Mouse (Mus musculus) CH12.LX (cell line): ENCODE results near the gene Hist1h3f. TPM values are rescaled to one million over a fixed set of nuclear protein-coding genes. Genes with fewer than 3 reads are reported as not detected.
A peak's percentile ranks its signal among the peaks of the same experiment; 100 is the strongest.

ENCODE experiments used
- DNase-seq: peaks from one replicate; pipeline ENCODE4 v3.0.0-alpha.2; 2013; ENCODE audit errors: extremely low read depth
- H3K27ac ChIP-seq: 2 replicates; pipeline ENCODE4 v1.5.1; 2012; ENCODE audit warnings: low read depth, mild to moderate bottlenecking, control low read depth, moderate library complexity; ENCODE audit not compliant: insufficient read depth
- H3K27me3 ChIP-seq: replicated peaks from 2 replicates; pipeline ENCODE3; 2012; ENCODE audit warnings: inconsistent platforms
- H3K36me3 ChIP-seq, 2 experiments: replicated peaks in 1 of 2; 2 replicates each; pipeline versions ENCODE3 to v1.6.1; 2012; ENCODE audit warnings: inconsistent platforms in 1 of 2, low read length in 1 of 2, mild to moderate bottlenecking in 1 of 2, mixed read lengths in 1 of 2, moderate library complexity in 1 of 2; ENCODE audit not compliant: control insufficient read depth in 1 of 2, insufficient read depth in 1 of 2
- H3K4me1 ChIP-seq, 2 experiments: 2 replicates each; pipeline ENCODE4 v1.6.1; 2012; ENCODE audit warnings: inconsistent platforms in 1 of 2, moderate library complexity in 1 of 2; ENCODE audit not compliant: insufficient read depth in 2 of 2, control insufficient read depth in 1 of 2
- H3K4me2 ChIP-seq: 2 replicates; pipeline ENCODE4 v1.6.1; 2012; ENCODE audit warnings: low read depth, mild to moderate bottlenecking, control low read depth; ENCODE audit not compliant: poor library complexity, insufficient read depth, severe bottlenecking
- H3K4me3 ChIP-seq, 3 experiments: fragments of 150-350 bp in 1 of 3; sonication (generic) in 1 of 3; replicated peaks in 1 of 3; 2 replicates each; pipeline versions ENCODE3 to v1.5.1; 2011 to 2012; ENCODE audit warnings: low read depth in 2 of 3, low read length in 2 of 3, mild to moderate bottlenecking in 2 of 3, moderate library complexity in 2 of 3, control low read depth in 1 of 3, improper control_type of control experiment in 1 of 3, inconsistent platforms in 1 of 3, mixed read lengths in 1 of 3; ENCODE audit not compliant: poor library complexity in 1 of 3
- H3K79me2 ChIP-seq: replicated peaks from 2 replicates; pipeline ENCODE4 v1.6.1; 2012; ENCODE audit warnings: mild to moderate bottlenecking, moderate library complexity; ENCODE audit not compliant: control insufficient read depth, poor library complexity, insufficient read depth, severe bottlenecking; ENCODE audit errors: extremely low read depth
- H3K9ac ChIP-seq: 2 replicates; pipeline ENCODE4 v1.6.1; 2012; ENCODE audit warnings: low read depth, mild to moderate bottlenecking, control low read depth, moderate library complexity; ENCODE audit not compliant: insufficient read depth
- H3K9me3 ChIP-seq: replicated peaks from 2 replicates; pipeline ENCODE3; 2012; ENCODE audit warnings: low read length, inconsistent platforms, mixed read lengths
- BHLHE40 ChIP-seq: IDR thresholded peaks from 2 replicates; pipeline ENCODE4 v1.6.1; 2011; ENCODE audit warnings: mild to moderate bottlenecking, low read depth, low read length, improper control_type of control experiment
- CHD1 ChIP-seq: IDR thresholded peaks from 2 replicates; pipeline ENCODE4 v1.6.1; 2012; ENCODE audit warnings: low read depth, low read length, improper control_type of control experiment, inconsistent platforms
- CHD2 ChIP-seq: IDR thresholded peaks from 2 replicates; pipeline ENCODE4 v1.6.1; 2011; ENCODE audit warnings: low read length, improper control_type of control experiment
- CTCF ChIP-seq, 2 experiments: IDR thresholded peaks in 1 of 2; conservative IDR thresholded peaks in 1 of 2; 2 replicates each; pipeline ENCODE4 v1.5.1; 2011 to 2012; ENCODE audit warnings: low read depth in 2 of 2, low read length in 2 of 2, improper control_type of control experiment in 1 of 2, inconsistent platforms in 1 of 2, mild to moderate bottlenecking in 1 of 2, moderate library complexity in 1 of 2
- E2F4 ChIP-seq: IDR thresholded peaks from 2 replicates; pipeline ENCODE4 v1.6.1; 2011; ENCODE audit warnings: low read depth, low read length, improper control_type of control experiment; ENCODE audit not compliant: insufficient replicate concordance
- ELF1 ChIP-seq: IDR thresholded peaks from 2 replicates; pipeline ENCODE4 v1.6.1; 2014; ENCODE audit warnings: low read depth, mild to moderate bottlenecking, inconsistent platforms, low read length, improper control_type of control experiment
- EP300 ChIP-seq: IDR thresholded peaks from 2 replicates; pipeline ENCODE4 v1.6.1; 2011; ENCODE audit warnings: low read length, improper control_type of control experiment
- ETS1 ChIP-seq: conservative IDR thresholded peaks from 2 replicates; pipeline ENCODE4 v1.6.1; 2012; ENCODE audit warnings: low read depth, mild to moderate bottlenecking, inconsistent platforms, low read length, improper control_type of control experiment, moderate library complexity
- GABPA ChIP-seq: IDR thresholded peaks from 2 replicates; pipeline ENCODE4 v1.6.1; 2012; ENCODE audit warnings: low read depth, low read length, improper control_type of control experiment, inconsistent platforms; ENCODE audit not compliant: insufficient replicate concordance
- HCFC1 ChIP-seq: IDR thresholded peaks from 2 replicates; pipeline ENCODE4 v1.6.1; 2012; ENCODE audit warnings: low read depth, mild to moderate bottlenecking, inconsistent platforms, low read length, improper control_type of control experiment
- IRF4 ChIP-seq: IDR thresholded peaks from 2 replicates; pipeline ENCODE4 v1.6.1; 2014; ENCODE audit warnings: low read depth, mild to moderate bottlenecking, inconsistent platforms, low read length, improper control_type of control experiment
- JUN ChIP-seq: IDR thresholded peaks from 2 replicates; pipeline ENCODE4 v1.6.1; 2011; ENCODE audit warnings: low read depth, mild to moderate bottlenecking, low read length, improper control_type of control experiment, moderate library complexity; ENCODE audit not compliant: insufficient read depth
- JUND ChIP-seq: conservative IDR thresholded peaks from 2 replicates; pipeline ENCODE4 v1.6.1; 2011; ENCODE audit warnings: low read depth, low read length, improper control_type of control experiment
- KAT2A ChIP-seq: IDR thresholded peaks from 2 replicates; pipeline ENCODE4 v1.6.1; 2012; ENCODE audit warnings: low read length, improper control_type of control experiment, inconsistent platforms; ENCODE audit not compliant: insufficient replicate concordance
- MAFK ChIP-seq: IDR thresholded peaks from 2 replicates; pipeline ENCODE4 v1.6.1; 2011; ENCODE audit warnings: low read length, improper control_type of control experiment; ENCODE audit not compliant: insufficient replicate concordance
- MAX ChIP-seq: IDR thresholded peaks from 2 replicates; pipeline ENCODE4 v1.6.1; 2011; ENCODE audit warnings: low read length, improper control_type of control experiment
- MAZ ChIP-seq: IDR thresholded peaks from 2 replicates; pipeline ENCODE4 v1.6.1; 2012; ENCODE audit warnings: low read depth, mild to moderate bottlenecking, inconsistent platforms, low read length, improper control_type of control experiment, moderate library complexity
- MEF2A ChIP-seq: IDR thresholded peaks from 2 replicates; pipeline ENCODE4 v1.6.1; 2014; ENCODE audit warnings: low read depth, mild to moderate bottlenecking, inconsistent platforms, low read length, improper control_type of control experiment, borderline replicate concordance
- MXI1 ChIP-seq: IDR thresholded peaks from 2 replicates; pipeline ENCODE4 v1.6.1; 2011; ENCODE audit warnings: mild to moderate bottlenecking, low read depth, low read length, improper control_type of control experiment
- MYC ChIP-seq: IDR thresholded peaks from 2 replicates; pipeline ENCODE4 v1.6.1; 2011; ENCODE audit warnings: low read depth, mild to moderate bottlenecking, improper control_type of control experiment, low read length
- NELFE ChIP-seq: IDR thresholded peaks from 2 replicates; pipeline ENCODE4 v1.6.1; 2011; ENCODE audit warnings: low read depth, low read length, improper control_type of control experiment
- NRF1 ChIP-seq: IDR thresholded peaks from 2 replicates; pipeline ENCODE4 v1.6.1; 2014; ENCODE audit warnings: low read depth, mild to moderate bottlenecking, inconsistent platforms, low read length, improper control_type of control experiment, moderate library complexity
- PAX5 ChIP-seq: IDR thresholded peaks from 2 replicates; pipeline ENCODE4 v1.6.1; 2012; ENCODE audit warnings: low read length, inconsistent platforms, mixed read lengths
- POLR2A ChIP-seq: IDR thresholded peaks from 2 replicates; pipeline ENCODE4 v1.6.1; 2011; ENCODE audit warnings: low read depth, mild to moderate bottlenecking, improper control_type of control experiment, low read length
- POLR2AphosphoS2 ChIP-seq: IDR thresholded peaks from 2 replicates; pipeline ENCODE4 v1.6.1; 2011; ENCODE audit warnings: low read depth, low read length, improper control_type of control experiment
- RAD21 ChIP-seq: IDR thresholded peaks from 2 replicates; pipeline ENCODE4 v1.6.1; 2011; ENCODE audit warnings: low read depth, mild to moderate bottlenecking, low read length, improper control_type of control experiment, moderate library complexity
- RCOR1 ChIP-seq: conservative IDR thresholded peaks from 2 replicates; pipeline ENCODE4 v1.6.1; 2012; ENCODE audit warnings: low read depth, mild to moderate bottlenecking, inconsistent platforms, low read length, improper control_type of control experiment
- SIN3A ChIP-seq: IDR thresholded peaks from 2 replicates; pipeline ENCODE4 v1.6.1; 2012; ENCODE audit warnings: low read length, improper control_type of control experiment, inconsistent platforms
- SMC3 ChIP-seq: IDR thresholded peaks from 2 replicates; pipeline ENCODE4 v1.6.1; 2011; ENCODE audit warnings: low read depth, low read length, improper control_type of control experiment
- TBP ChIP-seq: conservative IDR thresholded peaks from 2 replicates; pipeline ENCODE4 v1.6.1; 2011; ENCODE audit warnings: low read depth, low read length, improper control_type of control experiment
- TCF12 ChIP-seq: IDR thresholded peaks from 2 replicates; pipeline ENCODE4 v1.6.1; 2014; ENCODE audit warnings: low read depth, mild to moderate bottlenecking, inconsistent platforms, low read length, improper control_type of control experiment
- UBTF ChIP-seq: IDR thresholded peaks from 2 replicates; pipeline ENCODE4 v1.6.1; 2012; ENCODE audit warnings: low read depth, mild to moderate bottlenecking, inconsistent platforms, low read length, improper control_type of control experiment, moderate library complexity
- USF1 ChIP-seq: IDR thresholded peaks from 2 replicates; pipeline ENCODE4 v1.6.1; 2014; ENCODE audit warnings: low read depth, mild to moderate bottlenecking, inconsistent platforms, low read length, improper control_type of control experiment
- USF2 ChIP-seq: conservative IDR thresholded peaks from 2 replicates; pipeline ENCODE4 v1.6.1; 2011; ENCODE audit warnings: low read depth, low read length, improper control_type of control experiment
- ZC3H11A ChIP-seq: IDR thresholded peaks from 2 replicates; pipeline ENCODE4 v1.6.1; 2012; ENCODE audit warnings: low read depth, mild to moderate bottlenecking, inconsistent platforms, low read length, improper control_type of control experiment
- ZKSCAN1 ChIP-seq: IDR thresholded peaks from 2 replicates; pipeline ENCODE4 v1.6.1; 2012; ENCODE audit warnings: low read depth, inconsistent platforms, low read length, improper control_type of control experiment, borderline replicate concordance
- ZMIZ1 ChIP-seq: IDR thresholded peaks from 2 replicates; pipeline ENCODE4 v1.6.1; 2012; ENCODE audit warnings: low read depth, mild to moderate bottlenecking, inconsistent platforms, low read length, improper control_type of control experiment
- ZNF384 ChIP-seq: IDR thresholded peaks from 2 replicates; pipeline ENCODE4 v1.6.1; 2012; ENCODE audit warnings: low read depth, low read length, improper control_type of control experiment, inconsistent platforms
- dilution Hi-C: fragments of 300-500 bp; cut with MboI; formaldehyde crosslinking; loops from 2 replicates; pipeline ENCODE4 v1.14.3; 2020; ENCODE audit warnings: low sequenced_read_pairs; ENCODE audit not compliant: extremely low pct_unique_long_range_greater_than_20kb, extremely low pct_ligation_motif_present
- in situ Hi-C: fragments of 300-500 bp; cut with MboI; formaldehyde crosslinking; loops from 3 replicates; pipeline ENCODE4 v1.14.3; 2019; ENCODE audit warnings: low sequenced_read_pairs, low pct_ligation_motif_present, low pct_unique_long_range_greater_than_20kb, mixed read lengths
- polyA plus RNA-seq: library from polyadenylated mRNA; unstranded; fragments of >175 nt; gene quantifications from 2 replicates; pipeline ENCODE4 v1.2.1, GENCODE M21; 2012; ENCODE audit warnings: low read depth; ENCODE audit not compliant: insufficient read length
- total RNA-seq, 2 experiments: library from RNA; depleted of rRNA; stranded (reverse); fragments of 300-350 nt in 1 of 2; fragments of >200 nt in 1 of 2; gene quantifications; 2 replicates each; pipeline ENCODE4 v1.2.3; 2012 to 2014

The Hist1h3f gene
- total and polyA plus RNA-seq, 3 experiments, result 0.30 to 553 (median 8.0) TPM

GRCm38 (mm10) chr13:23518885-23519284, 25.0 kb upstream of the Hist1h3f start:
- Histone ChIP-seq H3K9ac (peak overlapping the region; percentile 85), H3K36me3 (no peaks in the 10 kb centered on the region), H3K9me3 (no peaks in the 10 kb centered on the region), H3K27ac (no peak overlapping the region), H3K4me3 (peak overlapping the region; percentile 53 to 70 (median 58)), H3K4me2 (peak overlapping the region; percentile 95), H3K79me2 (no peaks in the 10 kb centered on the region), H3K27me3 (no peaks in the 10 kb centered on the region), H3K4me1 (peaks cover 0 to 29% of the 10 kb centered on the region in 2 experiments; a peak in 2 of 4 replicates)
- in situ Hi-C loops (loop anchor here (25.0 kb wide), 1 partner anchor 1582 kb away; the partner anchor contains the start of gene Zfp184), dilution Hi-C loops (no loop called here)
- DNase-seq, result peak; percentile 85
- no peak for TF ChIP-seq CHD1
- peak; percentile 97 for TF ChIP-seq MAFK
- TF ChIP-seq ZKSCAN1, result no peak
- no peak for TF ChIP-seq NELFE
- TF ChIP-seq EP300, result no peak
- TF ChIP-seq MEF2A, result no peak
- TF ChIP-seq BHLHE40, result no peak
- TF ChIP-seq RCOR1, result no peak
- TF ChIP-seq CHD2, result no peak
- no peak for TF ChIP-seq RAD21
- no peak for TF ChIP-seq POLR2A
- no peak for TF ChIP-seq ZC3H11A
- no peak for TF ChIP-seq TCF12
- TF ChIP-seq ETS1, result no peak
- TF ChIP-seq CTCF (conservative IDR thresholded peaks at IDR 0.05 in 1 of 2, IDR thresholded peaks at IDR 0.05 in 1 of 2; ENCODE audit: low read depth in 2 of 2, low read length in 2 of 2), result no peak
- peak; percentile 97 for TF ChIP-seq ELF1
- peak; percentile 92; the same call in 1 of the 2 replicates for TF ChIP-seq E2F4
- no peak for TF ChIP-seq POLR2AphosphoS2
- no peak for TF ChIP-seq HCFC1
- TF ChIP-seq IRF4, result no peak
- TF ChIP-seq ZMIZ1, result no peak
- peak; percentile 64 for TF ChIP-seq NRF1
- no peak for TF ChIP-seq JUND
- no peak for TF ChIP-seq MAX
- TF ChIP-seq MXI1, result peak; percentile 39; the same call in 1 of the 2 replicates
- 0 out of 2 replicates have a peak, but pooled peaks have one; percentile 9 for TF ChIP-seq MYC
- no peak for TF ChIP-seq JUN
- TF ChIP-seq USF1, result no peak
- TF ChIP-seq SMC3, result no peak
- TF ChIP-seq PAX5, result no peak
- TF ChIP-seq KAT2A, result peak; percentile 79; the same call in 1 of the 2 replicates
- TF ChIP-seq MAZ, result no peak
- TF ChIP-seq TBP, result peak; percentile 99
- no peak for TF ChIP-seq ZNF384
- TF ChIP-seq USF2, result no peak
- TF ChIP-seq GABPA, result no peak
- no peak for TF ChIP-seq UBTF
- TF ChIP-seq SIN3A, result no peak
